Mouse (Mus musculus) liver, postnatal 0 days (tissue): Measurements from ENCODE around the gene Pex26.

ENCODE experiments used
- CTCF ChIP-seq: sonication (generic); IDR thresholded peaks from 2 replicates; pipeline ENCODE4 v1.5.1; 2016; ENCODE audit warnings: antibody characterized with exemption, low read depth
- EP300 ChIP-seq: IDR thresholded peaks from 2 replicates; pipeline ENCODE4 v1.6.1; 2016; ENCODE audit warnings: antibody characterized with exemption, low read depth, mild to moderate bottlenecking

- TF ChIP-seq CTCF (no peak), EP300 (no peak)
These were observed 39.5 kb downstream of the Pex26 start for GRCm38 (mm10) chr6:121223001-121223400.
